Mouse (Mus musculus) bone marrow, adult 2 months (tissue): Measurements from ENCODE around the gene Amz1.

Source experiments
- CTCF ChIP-seq: fragments of 200-500 bp; IDR thresholded peaks from 2 replicates; pipeline ENCODE4 v1.5.1; 2011; ENCODE audit warnings: low read length, control low read depth; ENCODE audit not compliant: control insufficient read depth, insufficient read depth
- POLR2A ChIP-seq: fragments of 200-500 bp; IDR thresholded peaks from 2 replicates; pipeline ENCODE4 v1.6.1; 2011; ENCODE audit warnings: low read depth, mild to moderate bottlenecking, control low read depth, low read length, borderline replicate concordance; ENCODE audit not compliant: control insufficient read depth

GRCm38 (mm10) chr5:140731040-140731797 lies 7.3 kb downstream of the Amz1 start:
- TF ChIP-seq POLR2A = no peak
- no peak for TF ChIP-seq CTCF
